In the genomic region with DNA sequence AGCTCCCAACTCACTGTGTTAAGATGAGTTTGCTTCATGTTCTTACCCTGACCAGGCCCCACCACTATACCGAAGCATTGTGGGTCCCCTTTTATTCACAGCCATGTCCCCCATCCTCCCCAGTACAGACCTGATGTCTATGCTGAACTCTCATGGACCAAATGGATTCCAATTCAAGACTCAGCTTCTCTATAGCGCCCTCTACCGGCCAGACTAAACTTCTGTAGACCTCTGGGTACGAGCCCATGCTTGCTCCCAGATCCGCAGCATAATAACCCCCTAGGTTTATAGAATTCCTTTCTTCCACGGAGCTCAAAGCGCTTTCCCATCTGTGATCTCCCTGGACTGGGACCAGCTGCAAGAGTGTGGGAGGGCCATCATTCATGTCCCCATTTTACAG, we compare ENCODE assay signal across 10 mouse cellular contexts. TPM values are rescaled to one million over a fixed set of nuclear protein-coding genes. Genes with fewer than 3 reads are reported as not detected.
DNase-seq lines count a peak whose midpoint lies in the region; ATAC-seq and TF ChIP-seq lines count a peak whose summit lies in the region.
"Had no signal": no experiment of that assay in that cellular context is flagged by ENCODE, and none has a peak within 500 bp of the region (broad histone marks: within the 10 kb centered on the region; RNA-seq: fewer than 3 reads in every experiment).

No protein-coding gene starts in this region.

- H3K4me2 ChIP-seq in heart, postnatal 0 days (ENCODE audit: low read depth, low read length) = no peak overlapping the region
- no peak overlapping the region for H3K4me2 ChIP-seq in heart, embryonic 12.5 days

- no peak for DNase-seq in heart, postnatal 0 days (ENCODE audit: low spot score)
- DNase-seq in thymus, adult 2 months = peak; percentile 23
- DNase-seq in thymus, postnatal 36 days = no peak
- peak; percentile 69 for DNase-seq in forelimb bud, embryonic 11.5 days (ENCODE audit: low read depth, low spot score)
- DNase-seq in thymus, postnatal 14 days = peak; percentile 38
- no peak for DNase-seq in heart, adult 11 months

- no peaks in the 10 kb centered on the region for H3K36me3 ChIP-seq in heart, postnatal 0 days (replicated peaks; ENCODE audit: control insufficient read depth, insufficient read depth, low read length)
- no peaks in the 10 kb centered on the region for H3K36me3 ChIP-seq in heart, embryonic 12.5 days
- H3K36me3 ChIP-seq in thymus, adult 2 months (ENCODE audit: control insufficient read depth, insufficient read depth, low read length) = no peaks in the 10 kb centered on the region

- H3K4me3 ChIP-seq in heart, postnatal 0 days (ENCODE audit: low read depth, low read length) = no peak overlapping the region
- H3K4me3 ChIP-seq in heart, embryonic 12.5 days = no peak overlapping the region
- no peak overlapping the region for H3K4me3 ChIP-seq in thymus, adult 2 months (ENCODE audit: control insufficient read depth, insufficient read depth, low read length)

- WGBS in heart, postnatal 0 days = 40% methylated on average over 7 of the region's 7 CpGs
- 37% methylated on average over 7 of the region's 7 CpGs for WGBS in heart, embryonic 12.5 days
- 41% methylated on average over 7 of the region's 7 CpGs for WGBS in thymus, adult 2 months

- H3K27ac ChIP-seq in heart, postnatal 0 days (ENCODE audit: low read depth) = no peak overlapping the region
- H3K27ac ChIP-seq in heart, embryonic 12.5 days (ENCODE audit: poor library complexity, severe bottlenecking) = no peak overlapping the region
- no peak overlapping the region for H3K27ac ChIP-seq in thymus, adult 2 months (ENCODE audit: control insufficient read depth, insufficient read depth, low read length)

- no peak for TF ChIP-seq EP300 in heart, postnatal 0 days (IDR thresholded peaks at IDR 0.05; ENCODE audit: low read depth)

- peaks cover 22% of the 10 kb centered on the region for H3K27me3 ChIP-seq in heart, postnatal 0 days (ENCODE audit: control insufficient read depth, insufficient read depth, low read length)
- H3K27me3 ChIP-seq in heart, embryonic 12.5 days (replicated peaks) = peaks cover 21% of the 10 kb centered on the region
- H3K27me3 ChIP-seq in thymus, adult 2 months (ENCODE audit: control insufficient read depth, insufficient read depth, low read length) = no peaks in the 10 kb centered on the region

- peak; percentile 3; the same call in 1 of the 2 replicates for ATAC-seq in heart, postnatal 0 days (ENCODE audit: insufficient read depth, low read depth)
- no peak for ATAC-seq in heart, embryonic 12.5 days (ENCODE audit: insufficient number of reproducible peaks, low FRiP score)
- ATAC-seq in megakaryocyte-erythroid progenitor cell, adult 5-6 weeks (replicated peaks; ENCODE audit: low FRiP score, low TSS enrichment, poor library complexity, severe bottlenecking) = no peak

- 0 out of 2 replicates have a peak, but pooled peaks cover 5% of the 10 kb centered on the region for H3K9me3 ChIP-seq in heart, postnatal 0 days (replicated peaks; ENCODE audit: control insufficient read depth, low read length)
- H3K9me3 ChIP-seq in heart, embryonic 12.5 days (replicated peaks) = peaks cover 6% of the 10 kb centered on the region; the same call in 1 of the 2 replicates

- no peaks in the 10 kb centered on the region for H3K4me1 ChIP-seq in heart, postnatal 0 days (ENCODE audit: control insufficient read depth, insufficient read depth)
- 0 out of 2 replicates have a peak, but pooled peaks cover 5% of the 10 kb centered on the region for H3K4me1 ChIP-seq in heart, embryonic 12.5 days (replicated peaks)
- no peaks in the 10 kb centered on the region for H3K4me1 ChIP-seq in thymus, adult 2 months (replicated peaks; ENCODE audit: control insufficient read depth, insufficient read depth, low read length)

- H3K9ac ChIP-seq in heart, postnatal 0 days (replicated peaks; ENCODE audit: low read depth, low read length) = no peak overlapping the region
- no peak overlapping the region for H3K9ac ChIP-seq in heart, embryonic 12.5 days

- peak; percentile 33 for TF ChIP-seq CTCF in heart, postnatal 0 days (IDR thresholded peaks at IDR 0.05; ENCODE audit: low read depth)
- TF ChIP-seq CTCF in thymus, adult 2 months (IDR thresholded peaks at IDR 0.05; ENCODE audit: borderline replicate concordance, control insufficient read depth, extremely low read depth, insufficient read depth, low read length, poor library complexity) = no peak

- TF ChIP-seq POLR2A in thymus, adult 2 months (IDR thresholded peaks at IDR 0.05; ENCODE audit: control insufficient read depth, extremely low read depth, insufficient read depth, low read length, poor library complexity) = no peak

RNA-seq across cellular contexts. Expression of a gene that starts 7.2 kb away (rescaled TPM):
- total RNA-seq in heart, postnatal 0 days (2014; rRNA removed; ENCODE audit: low replicate concordance) = 2.2 TPM in 1 of 2 replicates, not detected in the other
- 0.14 and 0.20 TPM in 2 replicates for polyA plus RNA-seq in heart, postnatal 0 days (2015; fragmentation: Nextera tagmentation; extraction: Ambion mirVana)
- 0.93 and 1.1 TPM in 2 replicates for polyA plus RNA-seq in heart, embryonic 12.5 days (2016; fragmentation: Nextera tagmentation; extraction: Ambion mirVana)
- polyA plus RNA-seq in thymus, adult 2 months (2012; rRNA removed) = 0.17 and 0.40 TPM in 2 replicates
- total RNA-seq in megakaryocyte-erythroid progenitor cell, adult 5-6 weeks (2014; fragmentation: Nextera tagmentation) = not detected in 2 replicates
- not detected in 2 replicates for total RNA-seq in megakaryocyte-erythroid progenitor cell, adult 5-6 weeks (2017)
- total RNA-seq: neutrophil, adult 5-6 weeks had no signal

RNA-seq across cellular contexts. Expression of a gene that starts 37.7 kb away (rescaled TPM):
- total RNA-seq in heart, postnatal 0 days (2014; rRNA removed; ENCODE audit: low replicate concordance) = not detected in 2 replicates
- polyA plus RNA-seq in heart, postnatal 0 days (2015; fragmentation: Nextera tagmentation; extraction: Ambion mirVana) = not detected in 2 replicates
- polyA plus RNA-seq in heart, embryonic 12.5 days (2016; fragmentation: Nextera tagmentation; extraction: Ambion mirVana) = 0.06 and 0.15 TPM in 2 replicates
- polyA plus RNA-seq in thymus, adult 2 months (2012; rRNA removed) = 0.35 and 0.46 TPM in 2 replicates
- total RNA-seq in megakaryocyte-erythroid progenitor cell, adult 5-6 weeks (2014; fragmentation: Nextera tagmentation) = not detected in 2 replicates
- total RNA-seq in megakaryocyte-erythroid progenitor cell, adult 5-6 weeks (2017) = not detected in 2 replicates
- total RNA-seq: layer of hippocampus, adult 18-20 months; neutrophil, adult 5-6 weeks had no signal

RNA-seq across cellular contexts. Expression of a gene that starts 55.0 kb away (rescaled TPM):
- 0.23 and 0.65 TPM in 2 replicates for total RNA-seq in heart, postnatal 0 days (2014; rRNA removed; ENCODE audit: low replicate concordance)
- polyA plus RNA-seq in heart, postnatal 0 days (2015; fragmentation: Nextera tagmentation; extraction: Ambion mirVana) = 0.58 and 0.87 TPM in 2 replicates
- 0.78 and 1.2 TPM in 2 replicates for polyA plus RNA-seq in heart, embryonic 12.5 days (2016; fragmentation: Nextera tagmentation; extraction: Ambion mirVana)
- 0.24 and 0.27 TPM in 2 replicates for polyA plus RNA-seq in thymus, adult 2 months (2012; rRNA removed)
- not detected in 2 replicates for total RNA-seq in megakaryocyte-erythroid progenitor cell, adult 5-6 weeks (2014; fragmentation: Nextera tagmentation)
- not detected in 2 replicates for total RNA-seq in megakaryocyte-erythroid progenitor cell, adult 5-6 weeks (2017)
- total RNA-seq: layer of hippocampus, adult 18-20 months; neutrophil, adult 5-6 weeks had no signal

RNA-seq across cellular contexts. Expression of a gene that starts 59.7 kb away (rescaled TPM):
- 556 and 673 TPM in 2 replicates for total RNA-seq in heart, postnatal 0 days (2014; rRNA removed; ENCODE audit: low replicate concordance)
- polyA plus RNA-seq in heart, postnatal 0 days (2015; fragmentation: Nextera tagmentation; extraction: Ambion mirVana) = 195 and 203 TPM in 2 replicates
- polyA plus RNA-seq in heart, embryonic 12.5 days (2016; fragmentation: Nextera tagmentation; extraction: Ambion mirVana) = 186 and 208 TPM in 2 replicates
- 3.3 and 36.2 TPM in 2 replicates for polyA plus RNA-seq in thymus, adult 2 months (2012; rRNA removed)
- not detected in 2 replicates for total RNA-seq in megakaryocyte-erythroid progenitor cell, adult 5-6 weeks (2014; fragmentation: Nextera tagmentation)
- total RNA-seq in megakaryocyte-erythroid progenitor cell, adult 5-6 weeks (2017) = not detected in 2 replicates
- total RNA-seq: layer of hippocampus, adult 18-20 months; neutrophil, adult 5-6 weeks had no signal

RNA-seq across cellular contexts. Expression of a gene that starts 59.8 kb away (rescaled TPM):
- total RNA-seq in heart, postnatal 0 days (2014; rRNA removed; ENCODE audit: low replicate concordance) = 10.1 and 11.7 TPM in 2 replicates
- polyA plus RNA-seq in heart, postnatal 0 days (2015; fragmentation: Nextera tagmentation; extraction: Ambion mirVana) = 1.4 TPM in 2 replicates
- 5.3 and 6.1 TPM in 2 replicates for polyA plus RNA-seq in heart, embryonic 12.5 days (2016; fragmentation: Nextera tagmentation; extraction: Ambion mirVana)
- polyA plus RNA-seq in thymus, adult 2 months (2012; rRNA removed) = 3.6 and 3.9 TPM in 2 replicates
- 0.30 and 1.2 TPM in 2 replicates for total RNA-seq in megakaryocyte-erythroid progenitor cell, adult 5-6 weeks (2014; fragmentation: Nextera tagmentation)
- not detected in 2 replicates for total RNA-seq in megakaryocyte-erythroid progenitor cell, adult 5-6 weeks (2017)

Comparison
In these comparisons a context has a peak if more than half of its experiments do, and no peak if none do; other contexts are left out.
1. DNase-seq: peak in thymus, adult 2 months (single experiment), forelimb bud, embryonic 11.5 days (single experiment) and thymus, postnatal 14 days (single experiment); none in heart, postnatal 0 days (single experiment), thymus, postnatal 36 days (0 of 2) and heart, adult 11 months (single experiment).